8 mouse cellular contexts compared by ENCODE assay signal in the genomic region with DNA sequence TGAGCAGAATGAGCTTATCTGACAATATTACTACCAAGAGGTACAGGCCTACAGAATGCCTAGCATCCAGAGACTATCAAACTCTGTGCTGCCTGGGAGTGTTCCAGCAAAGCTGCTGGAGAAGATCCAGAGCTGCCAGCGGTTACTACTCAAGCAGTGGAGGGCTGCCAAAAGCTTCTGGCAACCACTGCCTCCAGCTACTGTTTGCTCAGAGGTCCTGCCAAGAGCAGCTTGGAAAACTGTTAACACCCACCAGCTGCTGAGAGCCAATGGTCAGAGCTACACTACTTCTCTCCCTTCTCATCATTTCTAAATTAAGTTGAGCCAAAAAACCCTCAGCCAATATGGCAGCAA.
DNase-seq lines count a peak whose midpoint lies in the region; ATAC-seq and TF ChIP-seq lines count a peak whose summit lies in the region.

No protein-coding gene starts in this region.

- H3K27ac ChIP-seq in hindbrain, postnatal 0 days: no peak overlapping the region

- DNase-seq in MN1 (ENCODE audit: low spot score): peak; percentile 95
- peak; percentile 94 for DNase-seq in adrenal gland, postnatal 14 days
- peak; percentile 72 to 82 for DNase-seq in frontal cortex, postnatal 25 days (ENCODE audit: low spot score in 2 of 2)
- peak; percentile 95 for DNase-seq in hindbrain, postnatal 0 days (ENCODE audit: low spot score)
- DNase-seq in left cerebral cortex, adult 11 months (ENCODE audit: low spot score): peak; percentile 85
- DNase-seq in urinary bladder, adult 2 months (ENCODE audit: low spot score): peak; percentile 49
- no peak for DNase-seq in thymus, postnatal 14 days

- H3K27me3 ChIP-seq in hindbrain, postnatal 0 days (ENCODE audit: insufficient read depth, low read length): no peaks in the 10 kb centered on the region

- no peak overlapping the region for H3K9ac ChIP-seq in hindbrain, postnatal 0 days (replicated peaks; ENCODE audit: low read length)

- no peaks in the 10 kb centered on the region for H3K9me3 ChIP-seq in hindbrain, postnatal 0 days (ENCODE audit: low read length)

- no peaks in the 10 kb centered on the region for H3K36me3 ChIP-seq in hindbrain, postnatal 0 days (ENCODE audit: insufficient read depth, low read length)

- no peak for TF ChIP-seq CTCF in hindbrain, postnatal 0 days (IDR thresholded peaks at IDR 0.05; ENCODE audit: low read depth)

- no peaks in the 10 kb centered on the region for H3K4me1 ChIP-seq in hindbrain, postnatal 0 days (ENCODE audit: insufficient read depth, low read length)

- no peak overlapping the region for H3K4me2 ChIP-seq in hindbrain, postnatal 0 days (ENCODE audit: low read depth, low read length)

- peak; percentile 98 for ATAC-seq in hindbrain, postnatal 0 days
- peak; percentile 98 for ATAC-seq in megakaryocyte-erythroid progenitor cell, adult 5-6 weeks (replicated peaks; ENCODE audit: low FRiP score, low TSS enrichment, poor library complexity, severe bottlenecking)

- H3K4me3 ChIP-seq in hindbrain, postnatal 0 days (ENCODE audit: low read length): no peak overlapping the region

- 33% methylated on average over 1 of the region's 1 CpGs for WGBS in hindbrain, postnatal 0 days
